Mouse (Mus musculus) embryo, embryonic 10.5 days (tissue): ENCODE data around the gene Snu13.
A peak's percentile ranks its signal among the peaks of the same experiment; 100 is the strongest.

ENCODE experiments used
- DNase-seq: peaks from one replicate; pipeline ENCODE4 v3.0.0-alpha.2; 2015; ENCODE audit warnings: low spot score

The Snu13 gene

GRCm38 (mm10) chr15:82047080-82047883 lies at the start of gene Snu13:
TSS of gene Snu13 (minus strand) at chr15:82047598.
- peak; percentile 93 for DNase-seq

DNA sequence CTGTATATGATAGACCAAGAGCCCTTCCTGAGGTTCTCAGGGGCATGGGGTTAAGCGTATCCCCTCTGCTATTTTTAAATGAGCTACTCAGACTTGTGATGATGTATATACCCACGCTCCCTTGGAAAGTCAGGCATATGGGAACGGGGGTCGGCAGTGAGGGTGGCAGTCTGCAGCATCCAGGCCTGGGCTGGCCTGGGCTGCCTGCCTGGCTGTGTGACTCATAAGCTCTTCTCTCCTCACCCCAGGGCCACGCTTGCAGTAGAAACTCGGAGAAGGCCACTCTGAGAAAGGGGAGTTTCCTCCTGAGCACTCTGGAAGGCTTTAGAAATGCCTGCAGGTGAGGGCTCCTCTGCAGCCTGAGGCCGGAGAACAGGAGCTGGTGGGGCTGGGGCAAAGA lies 43.7 kb upstream of the Snu13 start:
- DNase-seq, result no peak

- DNase-seq, result peak; percentile 38
Observed at GRCm38 (mm10) chr15:82087266-82087665, 39.9 kb upstream of the Snu13 start.

DNA sequence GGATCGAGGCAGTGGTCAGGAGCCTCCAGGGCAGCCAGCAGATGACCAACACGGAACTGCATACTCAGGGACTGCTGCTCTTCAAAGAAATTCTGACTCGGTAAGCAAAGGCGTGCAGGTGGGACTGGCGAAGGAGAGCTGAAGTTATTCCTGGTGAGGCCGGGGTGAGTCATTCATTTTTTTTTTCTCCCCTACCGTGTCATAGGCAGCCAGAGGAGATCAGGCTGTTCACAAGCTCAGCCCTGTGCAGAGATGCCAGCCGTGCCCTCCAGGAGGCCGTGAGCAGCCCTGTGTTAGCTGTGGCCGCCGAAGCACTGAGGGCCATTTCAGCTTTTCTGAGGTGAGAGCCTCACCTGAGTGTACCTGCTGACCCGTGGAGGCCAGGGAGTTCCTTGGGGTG lies 38.7 kb upstream of the Snu13 start:
- no peak for DNase-seq

DNA sequence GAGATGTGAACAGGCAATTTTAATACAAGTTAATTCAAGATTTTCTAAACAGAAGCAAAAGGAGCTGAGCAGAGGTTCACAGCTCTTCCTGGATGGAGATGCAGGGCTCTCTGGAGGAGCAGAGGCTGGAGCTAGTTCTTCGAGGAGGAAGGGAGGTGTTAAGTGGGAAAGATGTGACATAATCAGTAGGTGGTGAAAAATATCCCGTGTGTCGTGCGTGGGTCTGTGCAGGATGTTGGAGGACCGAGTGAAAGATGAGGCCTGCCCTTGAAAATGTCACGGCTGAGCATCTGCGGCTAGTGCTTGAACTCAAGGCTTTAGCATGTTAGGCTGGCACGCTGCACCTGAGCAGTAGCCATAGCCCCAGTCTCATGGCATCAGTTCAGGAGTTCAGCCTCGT lies 38.2 kb upstream of the Snu13 start:
- no peak for DNase-seq

GRCm38 (mm10) chr15:82081161-82081560 lies 33.8 kb upstream of the Snu13 start:
- DNase-seq, result peak; percentile 68

GRCm38 (mm10) chr15:82079883-82080282 lies 32.5 kb upstream of the Snu13 start:
- DNase-seq, result peak; percentile 36

- no peak for DNase-seq
Observed at GRCm38 (mm10) chr15:82073490-82073889, 26.1 kb upstream of the Snu13 start.

DNA sequence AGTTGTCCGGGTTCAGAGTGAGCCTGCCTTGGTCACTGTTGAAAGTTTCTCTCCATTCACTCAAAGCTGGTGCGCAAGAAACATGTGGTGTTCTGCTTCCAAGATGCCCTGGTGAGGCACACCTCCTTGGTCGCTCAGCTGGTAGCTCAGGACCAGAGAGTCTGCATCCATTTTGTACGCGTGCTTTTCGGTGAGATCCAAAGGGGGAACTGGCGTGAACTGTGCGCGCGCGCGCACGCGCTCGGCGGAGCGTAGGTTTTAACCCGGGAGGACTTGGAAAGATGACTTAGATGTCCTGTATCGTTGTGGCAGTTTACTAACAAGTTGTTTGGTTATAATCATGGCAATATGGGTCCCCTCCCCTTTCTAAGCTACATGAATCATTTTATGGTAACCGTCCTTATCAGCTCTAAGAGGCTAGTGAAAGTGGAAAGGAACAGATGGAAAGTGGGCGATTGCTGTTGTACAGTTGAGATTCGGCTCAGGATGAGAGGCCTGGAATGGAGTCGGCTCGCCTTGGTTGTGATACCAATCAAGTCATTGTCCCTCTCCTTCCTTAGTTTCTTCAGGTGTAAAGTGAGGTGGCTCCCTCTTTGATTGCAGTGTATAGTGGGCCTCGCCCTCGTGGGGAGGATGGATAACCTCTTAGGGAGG lies 24.5 kb upstream of the Snu13 start:
- no peak for DNase-seq

DNA sequence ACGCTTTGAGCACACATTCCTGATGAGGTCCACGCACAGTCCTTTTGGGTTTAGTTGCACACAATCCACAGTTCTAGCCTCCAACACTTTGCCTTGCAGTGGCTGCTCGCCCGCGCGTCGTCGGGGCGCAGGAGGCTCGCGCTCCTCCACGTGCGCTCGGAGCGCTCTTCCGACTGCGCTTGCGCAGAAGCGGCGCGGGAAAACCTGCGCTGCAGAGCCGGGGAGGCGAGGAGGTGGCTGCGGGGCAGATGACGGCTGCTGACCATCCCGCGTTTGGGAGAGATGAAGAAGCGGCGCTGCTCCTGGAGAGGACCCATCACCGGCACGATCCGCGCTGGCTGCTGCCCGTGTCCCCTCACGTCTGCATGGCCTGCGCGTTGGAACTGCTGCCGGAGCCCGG lies 22.5 kb upstream of the Snu13 start, which contains the start of gene Mei1:
Gene Mei1, plus strand, starts transcription at position 99 of the 400 bp plus-strand sequence.
- DNase-seq, result peak; percentile 23

DNA sequence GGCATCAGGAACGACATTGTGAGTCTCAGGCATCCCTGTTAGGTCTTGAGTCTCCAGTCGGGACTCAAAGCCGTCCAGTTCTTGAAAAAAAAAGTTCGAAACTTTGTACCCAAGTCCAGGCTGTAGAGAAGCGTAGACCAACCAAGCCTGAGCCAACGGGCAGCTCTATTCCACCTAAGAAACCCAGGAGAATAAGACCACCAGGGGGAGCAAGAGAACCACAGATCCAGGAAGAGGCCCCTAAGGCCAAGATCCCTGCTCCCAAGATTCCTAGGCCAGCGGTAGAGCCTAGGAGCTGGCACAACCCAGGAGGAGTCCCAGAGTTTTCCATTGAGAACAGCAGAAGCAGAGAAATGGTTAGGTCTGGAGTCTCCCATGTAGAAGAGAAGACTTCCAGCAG lies 18.1 kb upstream of the Snu13 start:
- DNase-seq, result peak; percentile 95

DNA sequence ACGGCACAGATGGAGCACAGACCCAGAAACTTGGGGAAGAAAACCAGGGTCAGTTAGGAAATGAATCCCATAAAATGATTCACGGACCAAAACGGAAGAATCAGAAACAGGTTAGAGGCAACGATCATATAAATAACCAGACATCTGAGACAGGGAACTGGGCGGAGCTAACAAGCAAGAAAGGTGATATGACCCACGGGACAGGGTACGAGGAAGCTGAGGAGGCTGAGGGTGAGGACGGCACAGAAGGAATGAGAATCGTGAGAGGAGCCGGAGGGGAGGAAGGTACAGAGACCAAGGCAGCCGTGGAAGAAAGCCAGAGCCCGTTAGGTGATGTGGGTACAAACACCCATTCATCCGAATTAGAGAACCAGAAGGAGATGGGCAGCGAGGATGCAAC lies 16.5 kb upstream of the Snu13 start:
- no peak for DNase-seq

GRCm38 (mm10) chr15:82058719-82059201 lies 11.4 kb upstream of the Snu13 start, which contains the start of gene 4930407I10Rik:
TSS of gene 4930407I10Rik (plus strand) at chr15:82059151.
- DNase-seq, result no peak

DNA sequence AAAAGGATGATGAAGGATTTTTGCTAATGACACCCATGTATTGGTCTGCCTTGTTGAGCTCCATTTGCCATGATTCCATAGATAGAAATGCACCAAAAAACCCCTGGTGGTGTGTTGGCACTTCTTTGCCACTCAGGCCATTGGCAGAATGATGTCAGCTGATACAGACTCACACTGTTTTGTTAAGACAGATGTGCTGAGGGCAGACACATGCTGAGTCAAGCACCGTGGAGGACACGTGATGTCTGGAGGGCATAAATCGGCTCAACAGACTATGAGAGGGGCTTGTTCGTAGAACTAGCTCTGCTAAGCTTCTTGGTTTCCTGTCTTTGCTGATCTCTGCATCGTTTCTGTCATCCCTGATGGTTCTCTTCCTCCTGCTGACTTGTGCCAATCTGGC lies 5.1 kb upstream of the Snu13 start:
- DNase-seq, result no peak

DNA sequence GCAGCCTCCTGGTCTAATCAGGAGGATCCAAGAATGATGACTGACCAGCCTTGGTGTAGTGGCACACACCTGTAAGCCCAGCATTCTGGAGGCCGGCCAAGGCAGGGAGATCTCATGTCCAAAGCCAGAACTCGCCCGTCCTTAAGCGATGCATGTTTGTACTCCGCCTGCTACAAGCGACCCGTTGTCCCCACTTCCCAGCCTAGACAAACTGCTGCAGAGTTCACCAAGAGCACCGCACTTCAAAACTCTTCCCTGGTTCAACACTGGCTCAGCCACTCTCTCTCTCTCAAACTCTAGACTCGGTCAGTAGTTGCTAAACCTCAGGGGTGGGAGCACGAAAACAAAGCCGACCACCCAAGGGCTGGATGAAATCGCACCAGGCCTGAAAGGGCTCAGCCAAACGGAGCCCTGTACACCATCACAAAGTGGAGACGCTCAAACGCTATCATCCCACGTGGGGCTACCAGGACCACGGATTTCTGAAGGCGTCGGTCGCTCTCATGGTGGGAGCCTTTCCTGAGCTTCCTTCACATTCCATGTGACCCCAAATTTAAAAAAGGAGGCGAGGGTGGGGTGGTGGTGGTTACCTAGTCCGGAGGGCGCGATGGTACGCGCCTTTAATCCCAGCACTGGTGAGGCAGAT lies 1.0 kb downstream of the Snu13 start:
- peak; percentile 31 for DNase-seq

DNA sequence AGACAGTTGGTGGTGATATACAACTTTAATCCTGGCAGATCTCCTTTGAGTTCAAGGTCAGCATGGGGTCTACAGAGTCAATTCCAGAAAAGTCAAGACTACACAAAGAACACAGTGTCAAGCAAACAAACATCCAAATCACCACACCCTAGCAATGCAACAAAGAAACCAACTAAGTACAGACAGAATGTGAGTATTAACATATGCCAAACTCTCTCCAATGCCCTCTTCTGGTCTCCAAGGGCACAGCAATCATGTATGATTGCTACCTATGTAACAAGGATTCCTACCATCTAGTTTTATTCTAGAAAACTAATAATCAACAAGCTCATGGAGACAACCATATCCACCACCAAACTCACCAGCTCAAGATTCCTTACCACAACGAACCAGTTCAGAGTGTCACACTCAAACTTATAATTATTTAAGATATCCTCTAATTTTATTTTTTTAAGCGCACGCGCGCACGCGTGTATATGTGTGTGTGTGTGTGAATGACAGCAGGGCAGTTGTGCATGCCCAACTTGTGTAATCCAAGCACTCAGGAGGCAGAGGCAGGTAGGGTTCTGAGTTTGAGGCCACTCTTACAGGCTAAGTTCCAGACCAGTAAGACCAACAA lies 3.1 kb downstream of the Snu13 start:
- peak; percentile 21 for DNase-seq

DNA sequence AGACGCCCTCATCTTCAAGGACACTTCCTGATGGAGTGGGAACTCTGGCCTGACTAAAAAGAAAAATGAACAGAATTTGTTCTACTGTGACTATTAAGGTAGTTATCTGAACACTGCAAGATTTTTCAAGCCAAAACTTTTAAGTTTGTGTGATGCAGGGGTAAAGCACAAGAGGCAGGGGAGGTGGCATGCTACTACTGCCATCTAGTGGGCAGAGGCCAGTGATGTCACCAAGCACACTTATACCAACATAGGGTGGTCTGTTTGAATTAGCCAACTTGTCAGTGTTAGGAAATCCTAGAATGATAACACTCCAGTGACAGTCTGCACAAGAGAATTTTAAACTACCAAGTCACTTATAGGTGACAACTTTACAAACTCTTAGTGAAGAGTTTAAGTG lies 6.7 kb downstream of the Snu13 start:
- DNase-seq, result peak; percentile 78

DNA sequence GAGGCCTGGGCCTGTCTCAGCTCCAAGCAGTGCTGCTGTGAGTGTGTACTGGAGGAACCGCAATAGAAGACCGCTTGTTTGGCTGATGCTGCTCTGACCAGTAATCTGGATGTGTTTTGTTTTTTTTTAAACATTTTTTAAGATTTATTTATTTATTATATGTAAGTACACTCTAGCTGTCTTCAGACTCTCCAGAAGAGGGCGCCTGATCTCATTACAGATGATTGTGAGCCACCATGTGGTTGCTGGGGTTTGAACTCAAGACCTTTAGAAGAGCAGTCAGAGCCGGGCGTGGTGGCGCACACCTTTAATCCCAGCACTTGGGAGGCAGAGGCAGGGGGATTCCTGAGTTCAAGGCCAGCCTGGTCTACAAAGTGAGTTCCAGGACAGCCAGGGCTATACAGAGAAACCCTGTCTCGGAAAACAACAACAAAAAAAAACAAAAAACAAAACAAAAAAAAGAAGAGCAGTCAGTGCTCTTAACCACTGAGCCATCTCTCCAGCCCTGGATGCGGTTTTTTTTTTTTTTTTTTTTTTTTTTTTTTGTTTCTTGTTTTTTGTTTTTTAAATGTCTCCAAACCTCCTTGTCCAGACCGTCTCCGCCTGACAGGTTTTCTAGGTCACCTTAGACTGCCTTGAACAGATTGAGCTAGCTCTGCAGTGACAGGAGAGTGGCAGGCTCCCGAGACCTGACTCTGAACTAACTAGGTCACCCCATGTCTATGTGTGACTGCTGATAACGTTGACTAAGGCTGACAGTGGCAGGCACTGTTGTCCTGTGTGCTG lies 11.3 kb downstream of the Snu13 start:
- DNase-seq, result peak; percentile 63

DNA sequence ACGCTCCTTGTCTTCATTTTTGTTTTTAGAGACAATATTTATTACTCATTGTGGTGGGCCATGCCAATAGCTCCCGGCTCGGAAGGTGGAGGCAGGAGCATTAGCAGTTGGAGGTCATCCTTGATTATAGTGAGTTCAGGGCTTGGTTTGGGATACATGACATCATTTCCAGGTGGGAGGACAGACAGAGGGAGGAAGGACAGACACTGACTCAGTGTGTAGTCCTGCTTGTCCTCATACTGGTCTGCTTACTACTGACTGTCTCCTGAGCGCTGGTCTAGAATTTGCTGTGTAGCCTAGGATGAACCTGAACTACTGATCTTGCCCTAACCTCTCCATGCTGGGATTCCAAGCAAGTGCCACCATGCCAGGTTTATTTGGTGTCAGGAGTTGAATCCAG lies 13.6 kb downstream of the Snu13 start, which contains the start of gene Desi1:
Gene Desi1, minus strand, starts transcription at position 101 of the 400 bp plus-strand sequence.
- no peak for DNase-seq

GRCm38 (mm10) chr15:82032386-82032785 lies 15.0 kb downstream of the Snu13 start:
- no peak for DNase-seq

DNA sequence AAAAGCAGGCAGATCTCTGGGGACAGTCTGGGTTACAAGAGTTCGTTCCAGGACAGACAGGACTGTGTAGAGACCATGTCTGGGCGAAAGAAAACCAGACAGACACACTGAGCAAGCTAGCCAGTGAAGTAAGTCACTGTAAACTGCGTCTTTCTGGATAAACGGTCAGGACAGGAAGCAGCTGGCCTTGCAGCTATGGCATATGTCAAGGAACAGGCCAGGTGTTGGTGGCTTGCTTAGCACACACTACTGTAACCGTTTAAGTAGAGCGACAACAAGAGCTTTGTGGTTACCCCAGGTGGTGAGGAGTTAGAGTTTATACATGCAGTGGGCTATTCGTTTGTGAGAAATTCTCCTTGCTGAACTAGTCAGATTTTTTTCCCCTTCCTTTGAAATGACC lies 19.7 kb downstream of the Snu13 start:
- DNase-seq, result no peak
